Comparison of ENCODE assay signal across 11 mouse cellular contexts in genomic region chr4:138039275-138039651, GRCm38 (mm10). TPM values are rescaled to one million over a fixed set of nuclear protein-coding genes. Genes with fewer than 3 reads are reported as not detected.
DNase-seq lines count a peak whose midpoint lies in the region; ATAC-seq and TF ChIP-seq lines count a peak whose summit lies in the region.
"Had no signal": no experiment of that assay in that cellular context is flagged by ENCODE, and none has a peak within 500 bp of the region (broad histone marks: within the 10 kb centered on the region; RNA-seq: fewer than 3 reads in every experiment).

No protein-coding gene starts in this region.

- no peak for DNase-seq in forebrain, postnatal 0 days
- DNase-seq in forebrain, embryonic 14.5 days (ENCODE audit: low spot score), result no peak
- DNase-seq in kidney, postnatal 4 days, result no peak
- DNase-seq in neural tube, embryonic 10.5 days (ENCODE audit: extremely low spot score, low spot score), result no peak
- no peak for DNase-seq in Muller cell, postnatal 12 days (ENCODE audit: inconsistent ontology term)
- DNase-seq in thymus, postnatal 25 days, result no peak
- DNase-seq: adrenal gland, adult 8-10 months; thymus, adult 2 months had no signal

- WGBS in forebrain, postnatal 0 days, result 71% methylated on average over 9 of the region's 9 CpGs
- 80% methylated on average over 9 of the region's 9 CpGs for WGBS in forebrain, embryonic 14.5 days
- 85% methylated on average over 9 of the region's 9 CpGs for WGBS in kidney, embryonic 15.5 days
- WGBS in neural tube, embryonic 15.5 days, result 69% methylated on average over 9 of the region's 9 CpGs

- no peaks in the 10 kb centered on the region for H3K27me3 ChIP-seq in forebrain, postnatal 0 days (ENCODE audit: insufficient read depth, low read length)
- H3K27me3 ChIP-seq in forebrain, embryonic 14.5 days (replicated peaks; ENCODE audit: control insufficient read depth, insufficient read depth, low read length), result no peaks in the 10 kb centered on the region
- no peaks in the 10 kb centered on the region for H3K27me3 ChIP-seq in kidney, embryonic 15.5 days
- no peaks in the 10 kb centered on the region for H3K27me3 ChIP-seq in neural tube, embryonic 15.5 days (replicated peaks)
- H3K27me3 ChIP-seq: megakaryocyte, embryonic 14.5 days had no signal

- H3K4me2 ChIP-seq in forebrain, postnatal 0 days (ENCODE audit: low read depth), result no peak overlapping the region
- H3K4me2 ChIP-seq in forebrain, embryonic 14.5 days (ENCODE audit: low read length), result no peak overlapping the region
- H3K4me2 ChIP-seq in kidney, embryonic 15.5 days, result no peak overlapping the region
- no peak overlapping the region for H3K4me2 ChIP-seq in neural tube, embryonic 15.5 days

- TF ChIP-seq CTCF in forebrain, postnatal 0 days (IDR thresholded peaks at IDR 0.05; ENCODE audit: low read depth), result no peak

- H3K36me3 ChIP-seq in forebrain, postnatal 0 days (ENCODE audit: insufficient read depth), result no peaks in the 10 kb centered on the region
- peaks cover 12% of the 10 kb centered on the region for H3K36me3 ChIP-seq in forebrain, embryonic 14.5 days (ENCODE audit: control insufficient read depth, insufficient read depth, low read length)
- peaks cover 34% of the 10 kb centered on the region for H3K36me3 ChIP-seq in kidney, embryonic 15.5 days
- no peaks in the 10 kb centered on the region for H3K36me3 ChIP-seq in neural tube, embryonic 15.5 days

- no peak overlapping the region for H3K4me3 ChIP-seq in forebrain, postnatal 0 days (ENCODE audit: low read depth, low read length)
- no peak overlapping the region for H3K4me3 ChIP-seq in forebrain, embryonic 14.5 days (ENCODE audit: low read depth, low read length)
- H3K4me3 ChIP-seq in kidney, embryonic 15.5 days (replicated peaks), result no peak overlapping the region
- no peak overlapping the region for H3K4me3 ChIP-seq in neural tube, embryonic 15.5 days (replicated peaks)

- H3K4me1 ChIP-seq in forebrain, postnatal 0 days (ENCODE audit: insufficient read depth), result no peaks in the 10 kb centered on the region
- H3K4me1 ChIP-seq in forebrain, embryonic 14.5 days (ENCODE audit: control insufficient read depth, insufficient read depth, low read length), result peaks cover 4% of the 10 kb centered on the region; the same call in 1 of the 2 replicates
- H3K4me1 ChIP-seq in kidney, embryonic 15.5 days, result peaks cover 38% of the 10 kb centered on the region
- H3K4me1 ChIP-seq in neural tube, embryonic 15.5 days, result peaks cover 45% of the 10 kb centered on the region

- H3K27ac ChIP-seq in forebrain, postnatal 0 days (ENCODE audit: low read depth, low read length), result peak overlapping the region; percentile 29; the same call in 1 of the 2 replicates
- no peak overlapping the region for H3K27ac ChIP-seq in forebrain, embryonic 14.5 days (ENCODE audit: low read depth, low read length)
- H3K27ac ChIP-seq in kidney, embryonic 15.5 days, result peak overlapping the region; percentile 58; the same call in 1 of the 2 replicates
- peak overlapping the region; percentile 45; the same call in 1 of the 2 replicates for H3K27ac ChIP-seq in neural tube, embryonic 15.5 days (replicated peaks)

- peak; percentile 50; the same call in 1 of the 2 replicates for ATAC-seq in forebrain, postnatal 0 days
- no peak for ATAC-seq in forebrain, embryonic 14.5 days
- no peak for ATAC-seq in kidney, embryonic 15.5 days (replicated peaks; ENCODE audit: low FRiP score)
- peak; percentile 47; the same call in 1 of the 2 replicates for ATAC-seq in neural tube, embryonic 15.5 days (ENCODE audit: low FRiP score)

- H3K9me3 ChIP-seq in forebrain, postnatal 0 days (ENCODE audit: low read length), result no peaks in the 10 kb centered on the region
- H3K9me3 ChIP-seq in forebrain, embryonic 14.5 days (replicated peaks; ENCODE audit: control insufficient read depth, low read length), result no peaks in the 10 kb centered on the region
- H3K9me3 ChIP-seq in kidney, embryonic 15.5 days (replicated peaks), result no peaks in the 10 kb centered on the region
- H3K9me3 ChIP-seq in neural tube, embryonic 15.5 days (replicated peaks), result no peaks in the 10 kb centered on the region
- H3K9me3 ChIP-seq: megakaryocyte, embryonic 14.5 days had no signal

- no peak overlapping the region for H3K9ac ChIP-seq in forebrain, postnatal 0 days
- no peak overlapping the region for H3K9ac ChIP-seq in forebrain, embryonic 14.5 days (ENCODE audit: low read length)
- no peak overlapping the region for H3K9ac ChIP-seq in kidney, embryonic 15.5 days
- no peak overlapping the region for H3K9ac ChIP-seq in neural tube, embryonic 15.5 days (replicated peaks)

RNA-seq across cellular contexts. Expression of gene Eif4g3, which starts 46.4 kb away (rescaled TPM):
- 61.9 and 67.0 TPM in 2 replicates for total RNA-seq in forebrain, postnatal 0 days (2014; rRNA removed)
- polyA plus RNA-seq in forebrain, postnatal 0 days (2015; fragmentation: Nextera tagmentation; extraction: Ambion mirVana), result 28.8 and 38.4 TPM in 2 replicates
- polyA plus RNA-seq in forebrain, embryonic 14.5 days (2014; fragmentation: Nextera tagmentation; extraction: Ambion mirVana), result 31.6 and 42.2 TPM in 2 replicates
- 38.6 and 40.0 TPM in 2 replicates for polyA plus RNA-seq in kidney, embryonic 15.5 days (2015; fragmentation: Nextera tagmentation; extraction: Ambion mirVana)
- 45.7 and 49.5 TPM in 2 replicates for polyA plus RNA-seq in neural tube, embryonic 15.5 days (2015; fragmentation: Nextera tagmentation; extraction: Ambion mirVana)

Comparison
In these comparisons a context has a peak if more than half of its experiments do, and no peak if none do; other contexts are left out.
1. ATAC-seq: peak in forebrain, postnatal 0 days (single experiment) and neural tube, embryonic 15.5 days (single experiment); none in forebrain, embryonic 14.5 days (single experiment) and kidney, embryonic 15.5 days (single experiment).